Mouse (Mus musculus) kidney, adult 2 months (tissue): ENCODE results near the gene 4930572O03Rik.
"Not testable (repeated sequence)": the region's sequence is repeated elsewhere in the genome, so short reads cannot be mapped to it uniquely, and the experiment has no call there.

Experiments used
- CTCF ChIP-seq: fragments of 200-500 bp; conservative IDR thresholded peaks from 2 replicates; pipeline ENCODE4 v1.5.1; 2011; ENCODE audit warnings: low read depth, mild to moderate bottlenecking, control low read depth, low read length, moderate library complexity, mixed read lengths; ENCODE audit not compliant: insufficient read depth, insufficient read length
- POLR2A ChIP-seq: fragments of 200-500 bp; IDR thresholded peaks from one replicate; pipeline ENCODE4 v1.6.1; 2011; ENCODE audit warnings: low read depth, low read length, control low read depth

GRCm38 (mm10) chr5:15689659-15690213 lies 32.9 kb upstream of the 4930572O03Rik start:
- TF ChIP-seq POLR2A, CTCF: not testable (repeated sequence)
